Mouse (Mus musculus) T-helper 2 cell (primary cell): ENCODE measurements around the gene Lcn6.
"Not testable (repeated sequence)": the region's sequence is repeated elsewhere in the genome, so short reads cannot be mapped to it uniquely, and the experiment has no call there.

Experiments used
- in situ Hi-C: fragments of 300-600 bp; cut with MboI, MseI; formaldehyde crosslinking; loops from one replicate; pipeline ENCODE4 v1.15.1; 2025; ENCODE audit warnings: high pct_unique_total_duplicates

Lcn6 gene

GRCm38 (mm10) chr2:25676486-25676885, at the start of gene Lcn6:
Lcn6 (plus strand) TSS chr2:25676786.
- in situ Hi-C loops: no loop called here

GRCm38 (mm10) chr2:25627811-25628210, 48.8 kb upstream of the Lcn6 start, which contains the start of gene Fcna:
Fcna (minus strand) TSS chr2:25628030.
- in situ Hi-C loops: no loop called here

GRCm38 (mm10) chr2:25628738-25629137, 47.8 kb upstream of the Lcn6 start:
- in situ Hi-C loops: no loop called here

- in situ Hi-C loops: no loop called here
Observed at GRCm38 (mm10) chr2:25633616-25634015, 43.0 kb upstream of the Lcn6 start.

GRCm38 (mm10) chr2:25634046-25634445, 42.5 kb upstream of the Lcn6 start:
- in situ Hi-C loops: no loop called here

GRCm38 (mm10) chr2:25639890-25640289, 36.7 kb upstream of the Lcn6 start:
- in situ Hi-C loops: no loop called here

GRCm38 (mm10) chr2:25652902-25653301, 23.7 kb upstream of the Lcn6 start, which contains the start of gene Lcn8:
Lcn8 (plus strand) TSS chr2:25653120.
- in situ Hi-C loops: no loop called here

GRCm38 (mm10) chr2:25654502-25654901, 22.1 kb upstream of the Lcn6 start:
- in situ Hi-C loops: no loop called here

GRCm38 (mm10) chr2:25656691-25657090, 19.9 kb upstream of the Lcn6 start:
- in situ Hi-C loops: no loop called here

- in situ Hi-C loops: no loop called here
Observed at GRCm38 (mm10) chr2:25657246-25657645, 19.3 kb upstream of the Lcn6 start.

GRCm38 (mm10) chr2:25657652-25658051, 18.9 kb upstream of the Lcn6 start, which contains the start of gene Lcn5:
Lcn5 (plus strand) TSS chr2:25657952.
- in situ Hi-C loops: no loop called here

GRCm38 (mm10) chr2:25660279-25660678, 16.3 kb upstream of the Lcn6 start:
- in situ Hi-C loops: no loop called here

- in situ Hi-C loops: no loop called here
Observed at GRCm38 (mm10) chr2:25661245-25661970, 15.2 kb upstream of the Lcn6 start.

- in situ Hi-C loops: no loop called here
Observed at GRCm38 (mm10) chr2:25663511-25663910, 13.1 kb upstream of the Lcn6 start.

- in situ Hi-C loops: no loop called here
Observed at GRCm38 (mm10) chr2:25664125-25664524, 12.5 kb upstream of the Lcn6 start.

- in situ Hi-C loops: no loop called here
Observed at GRCm38 (mm10) chr2:25666516-25666915, 10.1 kb upstream of the Lcn6 start.

- in situ Hi-C loops: no loop called here
Observed at GRCm38 (mm10) chr2:25679559-25679958, 3.0 kb downstream of the Lcn6 start.

GRCm38 (mm10) chr2:25682426-25682825, 5.8 kb downstream of the Lcn6 start, which contains the start of gene Lcn10:
Lcn10 (plus strand) TSS chr2:25682726.
- in situ Hi-C loops: no loop called here

- in situ Hi-C loops: no loop called here
Observed at GRCm38 (mm10) chr2:25686941-25687340, 10.4 kb downstream of the Lcn6 start.

GRCm38 (mm10) chr2:25694605-25695004, 18.0 kb downstream of the Lcn6 start:
- in situ Hi-C loops: no loop called here

GRCm38 (mm10) chr2:25696951-25697350, 20.4 kb downstream of the Lcn6 start:
- in situ Hi-C loops: no loop called here

- in situ Hi-C loops: no loop called here
Observed at GRCm38 (mm10) chr2:25698696-25699095, 22.1 kb downstream of the Lcn6 start.

- in situ Hi-C loops: not testable (repeated sequence)
Observed at GRCm38 (mm10) chr2:25699743-25700142, 23.2 kb downstream of the Lcn6 start, which contains the start of gene Obp2a. Obp2a (plus strand) TSS chr2:25700043.
